Comparison of ENCODE assay signal across 7 mouse cellular contexts in the genomic region with DNA sequence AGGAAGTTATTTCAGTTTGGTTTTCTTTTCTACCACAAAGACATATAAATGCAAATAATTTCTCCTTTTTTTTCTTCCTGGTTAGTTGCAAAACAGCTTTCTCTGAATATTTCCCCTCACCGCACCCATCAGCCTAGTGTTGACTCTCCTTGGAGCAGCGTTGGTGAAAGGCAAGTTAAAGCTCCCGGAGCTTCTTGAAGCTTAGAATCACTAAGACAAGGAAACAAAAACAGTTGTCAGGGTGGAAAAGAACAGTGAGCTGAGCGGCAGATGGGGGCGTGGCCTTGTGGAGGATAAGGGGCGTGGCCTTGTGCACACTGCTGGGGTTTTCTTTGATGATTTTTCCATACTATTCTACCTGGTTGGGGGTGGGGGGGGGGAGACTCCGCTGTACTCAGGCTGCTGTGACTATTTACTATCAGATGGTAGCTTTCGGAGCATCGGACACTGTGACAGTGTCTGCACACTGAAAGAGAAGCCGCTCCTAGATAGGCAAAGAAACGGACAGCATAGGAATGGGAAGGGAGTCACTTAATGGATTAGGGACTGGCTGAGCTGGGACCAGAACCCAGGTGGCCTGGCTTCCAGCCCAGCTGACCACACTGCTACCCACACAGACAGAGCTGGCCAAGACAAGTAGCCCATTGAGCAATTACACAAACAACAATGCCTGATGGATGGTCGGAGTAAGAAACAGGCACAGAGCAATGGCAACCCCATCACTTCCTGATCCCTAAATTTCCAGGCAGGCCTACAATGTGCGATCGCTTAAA. TPM values are rescaled to one million over a fixed set of nuclear protein-coding genes. Genes with fewer than 3 reads are reported as not detected.
A peak's percentile ranks its signal among the peaks of the same experiment; 100 is the strongest.
DNase-seq lines count a peak whose midpoint lies in the region; ATAC-seq and TF ChIP-seq lines count a peak whose summit lies in the region.

No protein-coding gene starts in this region.

- peak; percentile 66 for DNase-seq in MEL-GATA-1-ER (ENCODE audit: extremely low read depth, low read depth)
- DNase-seq in brain, embryonic 14.5 days (ENCODE audit: low read depth), result peak; percentile 72
- peak; percentile 73 for DNase-seq in left cerebral cortex, adult 11 months (ENCODE audit: low spot score)
- peak; percentile 64 to 68 for DNase-seq in lung, postnatal 4 days

- no peak overlapping the region; the same call in 1 of the 2 replicates for H3K9ac ChIP-seq in forebrain, embryonic 12.5 days
- no peak overlapping the region for H3K9ac ChIP-seq in hindbrain, embryonic 12.5 days

- 16% methylated on average over 14 of the region's 14 CpGs for WGBS in forebrain, embryonic 12.5 days
- WGBS in hindbrain, embryonic 12.5 days, result 18% methylated on average over 14 of the region's 14 CpGs
- 20% methylated on average over 14 of the region's 14 CpGs for WGBS in small intestine, adult 2 months

- H3K27me3 ChIP-seq in forebrain, embryonic 12.5 days, result no peaks in the 10 kb centered on the region
- no peaks in the 10 kb centered on the region for H3K27me3 ChIP-seq in hindbrain, embryonic 12.5 days
- H3K27me3 ChIP-seq in small intestine, adult 2 months (ENCODE audit: control insufficient read depth, insufficient read depth, low read length), result no peaks in the 10 kb centered on the region

- H3K4me2 ChIP-seq in forebrain, embryonic 12.5 days, result peak overlapping the region; percentile 43
- H3K4me2 ChIP-seq in hindbrain, embryonic 12.5 days (replicated peaks), result peak overlapping the region; percentile 48

- no peak overlapping the region for H3K27ac ChIP-seq in forebrain, embryonic 12.5 days
- H3K27ac ChIP-seq in hindbrain, embryonic 12.5 days, result no peak overlapping the region
- no peak overlapping the region for H3K27ac ChIP-seq in small intestine, adult 2 months (ENCODE audit: insufficient read depth, low read depth, low read length)

- peak; percentile 70 for ATAC-seq in forebrain, embryonic 12.5 days (ENCODE audit: low FRiP score)
- peak; percentile 30; the same call in 1 of the 2 replicates for ATAC-seq in hindbrain, embryonic 12.5 days (ENCODE audit: low FRiP score)

- peak overlapping the region; percentile 24 for H3K4me3 ChIP-seq in forebrain, embryonic 12.5 days (replicated peaks)
- H3K4me3 ChIP-seq in hindbrain, embryonic 12.5 days, result peak overlapping the region; percentile 19
- H3K4me3 ChIP-seq in small intestine, adult 2 months (ENCODE audit: low read depth, low read length), result peak overlapping the region; percentile 15; the same call in 1 of the 2 replicates

- no peaks in the 10 kb centered on the region for H3K9me3 ChIP-seq in forebrain, embryonic 12.5 days
- H3K9me3 ChIP-seq in hindbrain, embryonic 12.5 days (replicated peaks), result no peaks in the 10 kb centered on the region

- H3K4me1 ChIP-seq in forebrain, embryonic 12.5 days, result peaks cover 23% of the 10 kb centered on the region
- H3K4me1 ChIP-seq in hindbrain, embryonic 12.5 days, result peaks cover 17% of the 10 kb centered on the region
- peaks cover 8% of the 10 kb centered on the region; the same call in 1 of the 2 replicates for H3K4me1 ChIP-seq in small intestine, adult 2 months (ENCODE audit: control insufficient read depth, insufficient read depth, insufficient read length, low read length)

- no peaks in the 10 kb centered on the region for H3K36me3 ChIP-seq in forebrain, embryonic 12.5 days (replicated peaks)
- H3K36me3 ChIP-seq in hindbrain, embryonic 12.5 days, result no peaks in the 10 kb centered on the region
- no peaks in the 10 kb centered on the region for H3K36me3 ChIP-seq in small intestine, adult 2 months (ENCODE audit: control insufficient read depth, insufficient read depth, low read length)

- no peak for TF ChIP-seq POLR2A in brain, embryonic 14.5 days (IDR thresholded peaks at IDR 0.05; ENCODE audit: borderline replicate concordance, extremely low read depth, insufficient read depth, insufficient read length, poor library complexity, severe bottlenecking)
- TF ChIP-seq POLR2A in small intestine, adult 2 months (IDR thresholded peaks at IDR 0.05; ENCODE audit: low read depth, low read length), result no peak

- TF ChIP-seq CTCF in brain, embryonic 14.5 days (IDR thresholded peaks at IDR 0.05; ENCODE audit: borderline replicate concordance, extremely low read depth, insufficient read depth, insufficient read length), result no peak
- no peak for TF ChIP-seq CTCF in small intestine, adult 2 months (IDR thresholded peaks at IDR 0.05; ENCODE audit: extremely low read depth, insufficient read length, insufficient replicate concordance, low read depth, low read length)

RNA-seq across cellular contexts. Expression of gene Otud7b, which starts 2.0 kb away (rescaled TPM):
- polyA plus RNA-seq in brain, embryonic 14.5 days (2012; rRNA removed), result 7.0 and 8.6 TPM in 2 replicates
- 14.0 and 15.5 TPM in 2 replicates for polyA plus RNA-seq in forebrain, embryonic 12.5 days (2016; fragmentation: Nextera tagmentation; extraction: Ambion mirVana)
- polyA plus RNA-seq in hindbrain, embryonic 12.5 days (2016; fragmentation: Nextera tagmentation; extraction: Ambion mirVana), result 17.3 and 18.2 TPM in 2 replicates
- polyA plus RNA-seq in small intestine, adult 2 months (2012; rRNA removed), result 13.7 and 23.6 TPM in 2 replicates

RNA-seq across cellular contexts. Expression of gene Vps45, which starts 44.0 kb away (rescaled TPM):
- 30.8 and 31.3 TPM in 2 replicates for polyA plus RNA-seq in brain, embryonic 14.5 days (2012; rRNA removed)
- polyA plus RNA-seq in forebrain, embryonic 12.5 days (2016; fragmentation: Nextera tagmentation; extraction: Ambion mirVana), result 39.2 and 47.0 TPM in 2 replicates
- polyA plus RNA-seq in hindbrain, embryonic 12.5 days (2016; fragmentation: Nextera tagmentation; extraction: Ambion mirVana), result 45.4 and 48.3 TPM in 2 replicates
- 0.99 and 2.5 TPM in 2 replicates for polyA plus RNA-seq in small intestine, adult 2 months (2012; rRNA removed)

RNA-seq across cellular contexts. Expression of gene Mtmr11, which starts 59.5 kb away (rescaled TPM):
- 10.1 and 10.2 TPM in 2 replicates for polyA plus RNA-seq in brain, embryonic 14.5 days (2012; rRNA removed)
- 13.4 and 17.8 TPM in 2 replicates for polyA plus RNA-seq in forebrain, embryonic 12.5 days (2016; fragmentation: Nextera tagmentation; extraction: Ambion mirVana)
- polyA plus RNA-seq in hindbrain, embryonic 12.5 days (2016; fragmentation: Nextera tagmentation; extraction: Ambion mirVana), result 20.8 and 23.0 TPM in 2 replicates
- 5.0 and 64.6 TPM in 2 replicates for polyA plus RNA-seq in small intestine, adult 2 months (2012; rRNA removed)
